Mouse (Mus musculus) neutrophil, adult 59 days (primary cell): ENCODE results near the gene Ajap1. TPM values are rescaled to one million over a fixed set of nuclear protein-coding genes. Genes with fewer than 3 reads are reported as not detected.

Experiments
- total RNA-seq, 2 experiments: library from RNA; stranded (reverse); gene quantifications; 1 replicate in 1 of 2; 2 replicates in 1 of 2; pipeline ENCODE4 v1.2.4; 2023

The Ajap1 gene
- not detected for total RNA-seq

GRCm38 (mm10) chr4:153482459-153483338 is at the start of gene Ajap1:
TSS of gene Ajap1 (minus strand) at chr4:153482811.

